Mouse (Mus musculus): Measurements from ENCODE around the gene Aldh4a1. TPM values are rescaled to one million over a fixed set of nuclear protein-coding genes. Genes with fewer than 3 reads are reported as not detected.

The Aldh4a1 gene
- polyA plus RNA-seq, 1 experiment from 2014 or later: 15.4 TPM

- Histone ChIP-seq H3K4me2 (ENCODE audit: low read depth, severe bottlenecking) (no peak overlapping the region), H3K27me3 (ENCODE audit: control insufficient read depth, insufficient read depth, low read length) (no peaks in the 10 kb centered on the region), H3K4me1 (ENCODE audit: control insufficient read depth, insufficient read depth, low read length) (no peaks in the 10 kb centered on the region), H3K36me3 (ENCODE audit: control insufficient read depth, insufficient read depth, low read length) (no peaks in the 10 kb centered on the region), H3K27ac (replicated peaks; ENCODE audit: low read depth, low read length) (no peak overlapping the region), H3K9me3 (ENCODE audit: control insufficient read depth, low read length) (no peaks in the 10 kb centered on the region; the same call in 1 of the 2 replicates), H3K9ac (ENCODE audit: low read length) (no peak overlapping the region), H3K4me3 (ENCODE audit: low read depth, low read length) (no peak overlapping the region)
- no peak for DNase-seq (ENCODE audit: low spot score)
- WGBS: 75% methylated on average over 22 of the region's 22 CpGs
- no peak for ATAC-seq (ENCODE audit: insufficient number of reproducible peaks, low FRiP score, low TSS enrichment, low read depth)
These were observed 61.3 kb downstream of the Aldh4a1 start for GRCm38 (mm10) chr4:139683728-139684638.

GRCm38 (mm10) chr4:139684639-139685017 is 62.0 kb downstream of the Aldh4a1 start:
- Histone ChIP-seq H3K27me3 (ENCODE audit: control insufficient read depth, insufficient read depth, low read length) (no peaks in the 10 kb centered on the region), H3K4me3 (ENCODE audit: low read depth, low read length) (no peak overlapping the region), H3K4me1 (ENCODE audit: control insufficient read depth, insufficient read depth, low read length) (no peaks in the 10 kb centered on the region), H3K9ac (ENCODE audit: low read length) (no peak overlapping the region), H3K4me2 (ENCODE audit: low read depth, severe bottlenecking) (no peak overlapping the region), H3K36me3 (ENCODE audit: control insufficient read depth, insufficient read depth, low read length) (no peaks in the 10 kb centered on the region), H3K27ac (replicated peaks; ENCODE audit: low read depth, low read length) (no peak overlapping the region), H3K9me3 (ENCODE audit: control insufficient read depth, low read length) (no peaks in the 10 kb centered on the region; the same call in 1 of the 2 replicates)
- DNase-seq (ENCODE audit: low spot score): peak; percentile 85
- no peak for ATAC-seq (ENCODE audit: insufficient number of reproducible peaks, low FRiP score, low TSS enrichment, low read depth)
- WGBS: 13% methylated on average over 3 of the region's 3 CpGs

GRCm38 (mm10) chr4:139688058-139688457 is 65.4 kb downstream of the Aldh4a1 start:
- Histone ChIP-seq H3K27ac (replicated peaks; ENCODE audit: low read depth, low read length) (no peak overlapping the region), H3K9me3 (ENCODE audit: control insufficient read depth, low read length) (no peaks in the 10 kb centered on the region), H3K4me3 (ENCODE audit: low read depth, low read length) (no peak overlapping the region), H3K4me2 (ENCODE audit: low read depth, severe bottlenecking) (no peak overlapping the region), H3K4me1 (ENCODE audit: control insufficient read depth, insufficient read depth, low read length) (no peaks in the 10 kb centered on the region), H3K27me3 (ENCODE audit: control insufficient read depth, insufficient read depth, low read length) (0 out of 2 replicates have a peak, but pooled peaks cover 4% of the 10 kb centered on the region), H3K36me3 (ENCODE audit: control insufficient read depth, insufficient read depth, low read length) (no peaks in the 10 kb centered on the region), H3K9ac (ENCODE audit: low read length) (no peak overlapping the region)
- ATAC-seq (ENCODE audit: insufficient number of reproducible peaks, low FRiP score, low TSS enrichment, low read depth): no peak
- DNase-seq (ENCODE audit: low spot score): no peak
- 77% methylated on average over 9 of the region's 9 CpGs for WGBS

- Histone ChIP-seq H3K27ac (replicated peaks; ENCODE audit: low read depth, low read length) (no peak overlapping the region), H3K36me3 (ENCODE audit: control insufficient read depth, insufficient read depth, low read length) (no peaks in the 10 kb centered on the region), H3K9ac (ENCODE audit: low read length) (no peak overlapping the region), H3K4me2 (ENCODE audit: low read depth, severe bottlenecking) (no peak overlapping the region), H3K4me3 (ENCODE audit: low read depth, low read length) (no peak overlapping the region), H3K9me3 (ENCODE audit: control insufficient read depth, low read length) (no peaks in the 10 kb centered on the region), H3K4me1 (ENCODE audit: control insufficient read depth, insufficient read depth, low read length) (no peaks in the 10 kb centered on the region), H3K27me3 (ENCODE audit: control insufficient read depth, insufficient read depth, low read length) (0 out of 2 replicates have a peak, but pooled peaks cover 4% of the 10 kb centered on the region)
- DNase-seq (ENCODE audit: low spot score) (no peak), ATAC-seq (ENCODE audit: insufficient number of reproducible peaks, low FRiP score, low TSS enrichment, low read depth) (no peak)
- 32% methylated on average over 7 of the region's 7 CpGs for WGBS
These were observed 67.1 kb downstream of the Aldh4a1 start for GRCm38 (mm10) chr4:139689627-139690269.

- no peak for ATAC-seq (ENCODE audit: insufficient number of reproducible peaks, low FRiP score, low TSS enrichment, low read depth)
- Histone ChIP-seq H3K4me3 (ENCODE audit: low read depth, low read length) (no peak overlapping the region), H3K4me1 (ENCODE audit: control insufficient read depth, insufficient read depth, low read length) (0 out of 2 replicates have a peak, but pooled peaks cover 5% of the 10 kb centered on the region), H3K9me3 (ENCODE audit: control insufficient read depth, low read length) (no peaks in the 10 kb centered on the region), H3K36me3 (ENCODE audit: control insufficient read depth, insufficient read depth, low read length) (no peaks in the 10 kb centered on the region), H3K4me2 (ENCODE audit: low read depth, severe bottlenecking) (no peak overlapping the region), H3K27me3 (ENCODE audit: control insufficient read depth, insufficient read depth, low read length) (0 out of 2 replicates have a peak, but pooled peaks cover 4% of the 10 kb centered on the region), H3K9ac (ENCODE audit: low read length) (no peak overlapping the region), H3K27ac (replicated peaks; ENCODE audit: low read depth, low read length) (no peak overlapping the region)
- 49% methylated on average over 5 of the region's 5 CpGs for WGBS
- no peak for DNase-seq (ENCODE audit: low spot score)
These were observed 70.6 kb downstream of the Aldh4a1 start for GRCm38 (mm10) chr4:139693315-139693714.

GRCm38 (mm10) chr4:139697755-139698154 is 75.1 kb downstream of the Aldh4a1 start:
- Histone ChIP-seq H3K4me2 (ENCODE audit: low read depth, severe bottlenecking) (no peak overlapping the region), H3K36me3 (ENCODE audit: control insufficient read depth, insufficient read depth, low read length) (no peaks in the 10 kb centered on the region), H3K4me1 (ENCODE audit: control insufficient read depth, insufficient read depth, low read length) (0 out of 2 replicates have a peak, but pooled peaks cover 5% of the 10 kb centered on the region), H3K4me3 (ENCODE audit: low read depth, low read length) (no peak overlapping the region), H3K27ac (replicated peaks; ENCODE audit: low read depth, low read length) (no peak overlapping the region), H3K9ac (ENCODE audit: low read length) (no peak overlapping the region), H3K9me3 (ENCODE audit: control insufficient read depth, low read length) (no peaks in the 10 kb centered on the region), H3K27me3 (ENCODE audit: control insufficient read depth, insufficient read depth, low read length) (no peaks in the 10 kb centered on the region)
- ATAC-seq (ENCODE audit: insufficient number of reproducible peaks, low FRiP score, low TSS enrichment, low read depth) (peak; percentile 63; the same call in 1 of the 2 replicates), DNase-seq (ENCODE audit: low spot score) (peak; percentile 45)
- 2% methylated on average over 9 of the region's 9 CpGs for WGBS

GRCm38 (mm10) chr4:139698602-139699001 is 75.9 kb downstream of the Aldh4a1 start:
- 0 out of 2 replicates have a peak, but pooled peaks cover 5% of the 10 kb centered on the region for H3K4me1 ChIP-seq (ENCODE audit: control insufficient read depth, insufficient read depth, low read length)
- WGBS: 44% methylated on average over 8 of the region's 8 CpGs
- no peak for ATAC-seq (ENCODE audit: insufficient number of reproducible peaks, low FRiP score, low TSS enrichment, low read depth)
- no peak overlapping the region for H3K9ac ChIP-seq (ENCODE audit: low read length)
- H3K4me2 ChIP-seq (ENCODE audit: low read depth, severe bottlenecking): no peak overlapping the region
- no peaks in the 10 kb centered on the region for H3K9me3 ChIP-seq (ENCODE audit: control insufficient read depth, low read length)
- no peaks in the 10 kb centered on the region for H3K36me3 ChIP-seq (ENCODE audit: control insufficient read depth, insufficient read depth, low read length)
- H3K27ac ChIP-seq (replicated peaks; ENCODE audit: low read depth, low read length): no peak overlapping the region
- no peak for DNase-seq (ENCODE audit: low spot score)
- H3K4me3 ChIP-seq (ENCODE audit: low read depth, low read length): no peak overlapping the region
- H3K27me3 ChIP-seq (ENCODE audit: control insufficient read depth, insufficient read depth, low read length): no peaks in the 10 kb centered on the region
